Mouse (Mus musculus): ENCODE results near the gene Btg4. TPM values are rescaled to one million over a fixed set of nuclear protein-coding genes. Genes with fewer than 3 reads are reported as not detected.

The Btg4 gene
- polyA plus RNA-seq, 1 experiment from 2014 or later: not detected

DNA sequence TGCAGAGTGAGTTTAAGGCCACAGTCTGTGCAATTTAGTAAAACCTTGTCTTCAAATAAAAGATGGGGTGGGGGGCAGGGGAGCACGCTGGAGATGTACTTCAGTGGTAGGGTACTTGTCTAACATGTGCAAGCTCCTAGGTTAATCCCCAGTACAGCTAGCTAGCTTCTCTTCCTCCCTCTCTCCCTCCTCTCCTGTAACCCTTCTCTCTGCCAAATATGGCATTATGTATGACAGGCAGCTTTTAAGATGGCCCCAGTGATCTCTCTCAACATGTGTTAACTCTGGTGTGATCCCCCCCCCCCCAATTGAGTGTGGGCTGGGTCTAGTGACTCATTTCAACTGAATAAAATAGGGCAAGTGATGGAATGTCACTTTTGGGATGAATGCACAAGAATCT, 82.7 kb downstream of the Btg4 start:
- Histone ChIP-seq H3K27me3 (no peaks in the 10 kb centered on the region), H3K4me1 (0 out of 2 replicates have a peak, but pooled peaks cover 6% of the 10 kb centered on the region), H3K9ac (no peak overlapping the region), H3K36me3 (no peaks in the 10 kb centered on the region), H3K27ac (no peak overlapping the region), H3K4me2 (no peak overlapping the region), H3K4me3 (no peak overlapping the region), H3K9me3 (no peaks in the 10 kb centered on the region)
- no peak for ATAC-seq (ENCODE audit: borderline replicate concordance, extremely low read depth, low FRiP score, low TSS enrichment)
- 80% methylated on average over 1 of the region's 1 CpGs for WGBS

DNA sequence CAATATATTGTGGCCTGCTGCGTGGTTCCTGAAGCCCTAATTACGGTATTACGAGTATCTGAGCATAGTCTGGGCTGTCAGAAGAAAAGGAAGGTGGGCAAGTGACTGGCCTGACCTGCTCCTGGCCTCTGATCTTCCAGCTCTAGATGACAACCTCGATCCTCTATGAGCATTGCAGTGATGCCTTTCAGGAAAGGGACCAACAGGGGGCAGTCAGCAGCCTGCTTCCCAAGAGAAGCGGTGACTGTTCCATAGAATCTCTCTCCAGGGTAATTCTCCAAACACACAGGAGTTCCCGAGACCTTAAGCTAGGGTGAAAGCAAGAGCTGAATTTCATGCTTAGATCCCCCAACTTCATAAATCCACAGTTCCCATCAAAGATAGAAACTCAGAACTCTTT, 83.5 kb downstream of the Btg4 start:
- no peak for ATAC-seq (ENCODE audit: borderline replicate concordance, extremely low read depth, low FRiP score, low TSS enrichment)
- H3K4me3 ChIP-seq: no peak overlapping the region
- 0 out of 2 replicates have a peak, but pooled peaks cover 6% of the 10 kb centered on the region for H3K4me1 ChIP-seq
- WGBS: 62% methylated on average over 6 of the region's 6 CpGs
- no peaks in the 10 kb centered on the region for H3K27me3 ChIP-seq
- H3K36me3 ChIP-seq: no peaks in the 10 kb centered on the region
- H3K27ac ChIP-seq: no peak overlapping the region
- H3K9me3 ChIP-seq: no peaks in the 10 kb centered on the region
- no peak overlapping the region for H3K9ac ChIP-seq
- H3K4me2 ChIP-seq: no peak overlapping the region

DNA sequence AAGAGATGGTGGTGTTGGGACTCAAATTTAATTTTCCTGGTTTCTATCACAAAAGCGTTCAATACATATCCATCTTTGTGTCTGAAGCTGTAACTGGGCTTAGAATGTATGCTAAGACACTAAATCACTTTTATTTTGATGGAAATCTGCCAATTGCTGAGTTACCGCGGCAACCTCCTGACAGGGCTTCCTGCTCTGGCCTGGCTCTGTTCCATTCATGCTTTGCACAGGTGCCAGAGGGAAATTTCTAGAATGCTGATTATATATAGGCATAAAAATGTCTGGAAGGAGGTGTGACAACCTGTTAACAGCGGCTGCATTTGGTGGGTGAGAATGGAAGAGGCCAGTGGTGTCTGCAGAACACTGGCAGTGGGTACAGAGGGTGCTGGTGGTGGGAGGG, 85.8 kb downstream of the Btg4 start:
- no peak for ATAC-seq (ENCODE audit: borderline replicate concordance, extremely low read depth, low FRiP score, low TSS enrichment)
- H3K4me1 ChIP-seq: 0 out of 2 replicates have a peak, but pooled peaks cover 6% of the 10 kb centered on the region
- no peak overlapping the region for H3K9ac ChIP-seq
- H3K27me3 ChIP-seq: no peaks in the 10 kb centered on the region
- H3K4me3 ChIP-seq: no peak overlapping the region
- no peaks in the 10 kb centered on the region for H3K9me3 ChIP-seq
- H3K4me2 ChIP-seq: no peak overlapping the region
- H3K36me3 ChIP-seq: no peaks in the 10 kb centered on the region
- WGBS: 44% methylated on average over 4 of the region's 4 CpGs
- H3K27ac ChIP-seq: no peak overlapping the region

DNA sequence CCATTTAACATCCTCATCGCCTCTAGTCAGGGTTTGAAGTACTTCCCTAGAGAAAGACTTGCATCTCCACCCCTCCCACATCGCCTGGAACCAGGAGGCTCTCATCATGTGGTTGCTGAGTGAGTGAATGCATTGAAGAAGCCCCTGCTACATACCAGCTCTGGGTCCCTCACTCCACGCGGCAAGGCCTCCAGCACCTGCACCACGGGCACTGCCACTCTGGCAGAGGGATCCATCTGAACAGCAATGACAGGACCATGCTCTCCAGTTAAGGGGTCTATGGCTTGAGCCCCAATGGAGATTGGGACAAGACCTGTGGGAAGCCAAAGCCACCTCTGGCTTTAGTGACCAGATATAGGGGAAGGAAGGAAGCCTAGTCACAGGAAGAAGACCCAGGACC, 86.6 kb downstream of the Btg4 start:
- H3K36me3 ChIP-seq: no peaks in the 10 kb centered on the region
- no peaks in the 10 kb centered on the region; the same call in 1 of the 2 replicates for H3K27me3 ChIP-seq
- no peak overlapping the region for H3K9ac ChIP-seq
- H3K4me2 ChIP-seq: no peak overlapping the region
- no peak overlapping the region for H3K4me3 ChIP-seq
- no peak for ATAC-seq (ENCODE audit: borderline replicate concordance, extremely low read depth, low FRiP score, low TSS enrichment)
- H3K27ac ChIP-seq: no peak overlapping the region
- 0 out of 2 replicates have a peak, but pooled peaks cover 10% of the 10 kb centered on the region for H3K4me1 ChIP-seq
- WGBS: 69% methylated on average over 5 of the region's 5 CpGs
- no peaks in the 10 kb centered on the region for H3K9me3 ChIP-seq

DNA sequence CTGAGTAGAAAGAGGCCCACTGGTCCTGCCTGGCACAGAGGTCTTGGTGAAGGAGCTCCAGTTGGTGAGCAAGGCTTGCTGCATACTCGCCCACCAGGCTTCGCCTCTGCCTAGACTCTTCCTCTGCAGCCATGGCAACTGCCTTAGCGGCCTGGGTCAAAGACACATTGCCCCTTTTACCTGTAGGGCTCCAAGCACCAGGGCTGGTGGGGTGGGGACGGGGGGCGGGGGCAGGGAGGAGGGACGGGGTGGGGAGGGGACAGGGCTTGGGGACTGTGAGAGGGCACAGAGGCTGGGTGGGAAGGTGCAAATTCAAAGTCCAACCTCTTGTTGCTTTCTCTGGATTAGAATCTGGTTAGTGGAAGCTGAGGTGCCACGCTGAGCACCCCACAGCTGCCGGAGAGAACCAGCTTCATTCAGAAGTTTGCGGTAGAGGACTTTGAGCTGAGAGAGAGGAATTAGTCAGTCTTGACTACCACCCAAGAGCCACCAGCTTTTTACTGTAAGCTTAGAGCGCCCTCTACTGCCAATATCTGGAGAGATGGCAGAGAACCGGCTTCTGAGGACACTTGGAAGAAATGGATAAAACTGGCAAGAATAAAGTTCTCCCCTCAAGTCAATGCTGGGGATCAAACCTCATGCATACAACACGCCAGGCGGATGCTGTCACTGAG, 91.5 kb downstream of the Btg4 start:
- no peak overlapping the region for H3K9ac ChIP-seq
- peak overlapping the region; percentile 22; the same call in 1 of the 2 replicates for H3K4me2 ChIP-seq
- H3K9me3 ChIP-seq: no peaks in the 10 kb centered on the region
- 0 out of 2 replicates have a peak, but pooled peaks have one; percentile 13 for ATAC-seq (ENCODE audit: borderline replicate concordance, extremely low read depth, low FRiP score, low TSS enrichment)
- no peak overlapping the region for H3K27ac ChIP-seq
- no peaks in the 10 kb centered on the region for H3K36me3 ChIP-seq
- H3K4me3 ChIP-seq: no peak overlapping the region
- WGBS: 18% methylated on average over 13 of the region's 13 CpGs
- H3K27me3 ChIP-seq: no peaks in the 10 kb centered on the region; the same call in 1 of the 2 replicates
- 0 out of 2 replicates have a peak, but pooled peaks cover 5% of the 10 kb centered on the region for H3K4me1 ChIP-seq

DNA sequence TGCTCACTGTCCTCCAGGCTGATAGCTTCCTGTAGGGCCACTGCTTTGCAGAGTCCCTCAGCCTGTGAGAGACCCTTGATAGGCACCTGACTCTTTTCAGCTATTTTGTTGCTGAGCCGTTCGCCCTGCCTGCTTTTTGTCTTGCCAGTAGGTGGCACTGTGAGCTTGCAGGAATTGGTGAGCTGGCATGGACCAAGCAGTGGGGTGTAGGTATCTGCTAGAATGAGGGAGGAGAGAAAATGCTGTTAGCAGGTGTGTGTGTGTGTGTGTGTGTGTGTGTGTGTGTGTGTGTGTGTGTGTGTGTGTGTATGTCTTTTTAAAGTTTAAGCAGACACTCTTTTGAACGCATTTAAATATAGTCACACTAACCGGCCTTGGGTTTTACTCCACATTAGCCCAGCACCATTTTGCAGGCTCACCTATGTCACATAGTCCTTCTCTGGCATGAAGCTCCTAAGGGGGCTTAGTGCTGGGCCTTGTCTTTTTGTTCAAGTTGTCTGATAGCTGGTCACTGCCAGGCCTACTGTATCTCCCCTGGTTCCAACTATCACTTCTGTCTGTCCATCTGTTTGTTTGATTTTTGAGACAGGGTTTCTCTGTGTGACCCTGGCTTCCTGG, 101.2 kb downstream of the Btg4 start:
- Histone ChIP-seq H3K9me3 (no peaks in the 10 kb centered on the region), H3K4me3 (no peak overlapping the region), H3K27me3 (peaks cover 26% of the 10 kb centered on the region), H3K27ac (no peak overlapping the region), H3K4me2 (no peak overlapping the region), H3K4me1 (no peaks in the 10 kb centered on the region), H3K9ac (no peak overlapping the region), H3K36me3 (no peaks in the 10 kb centered on the region)
- WGBS: 20% methylated on average over 4 of the region's 4 CpGs
- ATAC-seq (ENCODE audit: borderline replicate concordance, extremely low read depth, low FRiP score, low TSS enrichment): 0 out of 2 replicates have a peak, but pooled peaks have one; percentile 55

DNA sequence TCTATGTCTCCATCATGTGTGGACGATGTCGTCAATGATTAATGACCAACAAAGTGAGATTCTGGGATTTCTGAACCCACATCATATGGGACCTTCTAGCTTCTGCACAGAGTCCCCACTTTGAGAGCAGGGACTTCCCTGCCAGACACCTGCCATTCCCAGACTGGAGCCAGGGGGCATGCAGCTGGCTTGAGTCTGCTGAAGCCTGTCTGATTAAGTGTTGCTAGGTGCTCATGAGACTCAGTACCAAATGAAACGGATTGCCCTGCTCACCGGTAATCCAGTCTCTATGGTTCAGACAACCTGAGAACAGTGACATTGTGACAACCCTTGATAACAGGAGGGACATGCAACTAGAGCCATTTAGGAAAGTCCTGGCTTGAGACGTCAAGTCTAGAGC, 103.3 kb downstream of the Btg4 start:
- 82% methylated on average over 5 of the region's 5 CpGs for WGBS
- H3K27ac ChIP-seq: no peak overlapping the region
- H3K36me3 ChIP-seq: no peaks in the 10 kb centered on the region
- H3K9ac ChIP-seq: no peak overlapping the region
- ATAC-seq (ENCODE audit: borderline replicate concordance, extremely low read depth, low FRiP score, low TSS enrichment): no peak
- H3K27me3 ChIP-seq: peaks cover 25% of the 10 kb centered on the region
- peaks cover 8% of the 10 kb centered on the region for H3K4me1 ChIP-seq
- H3K4me2 ChIP-seq: no peak overlapping the region
- H3K9me3 ChIP-seq: no peaks in the 10 kb centered on the region
- no peak overlapping the region for H3K4me3 ChIP-seq

DNA sequence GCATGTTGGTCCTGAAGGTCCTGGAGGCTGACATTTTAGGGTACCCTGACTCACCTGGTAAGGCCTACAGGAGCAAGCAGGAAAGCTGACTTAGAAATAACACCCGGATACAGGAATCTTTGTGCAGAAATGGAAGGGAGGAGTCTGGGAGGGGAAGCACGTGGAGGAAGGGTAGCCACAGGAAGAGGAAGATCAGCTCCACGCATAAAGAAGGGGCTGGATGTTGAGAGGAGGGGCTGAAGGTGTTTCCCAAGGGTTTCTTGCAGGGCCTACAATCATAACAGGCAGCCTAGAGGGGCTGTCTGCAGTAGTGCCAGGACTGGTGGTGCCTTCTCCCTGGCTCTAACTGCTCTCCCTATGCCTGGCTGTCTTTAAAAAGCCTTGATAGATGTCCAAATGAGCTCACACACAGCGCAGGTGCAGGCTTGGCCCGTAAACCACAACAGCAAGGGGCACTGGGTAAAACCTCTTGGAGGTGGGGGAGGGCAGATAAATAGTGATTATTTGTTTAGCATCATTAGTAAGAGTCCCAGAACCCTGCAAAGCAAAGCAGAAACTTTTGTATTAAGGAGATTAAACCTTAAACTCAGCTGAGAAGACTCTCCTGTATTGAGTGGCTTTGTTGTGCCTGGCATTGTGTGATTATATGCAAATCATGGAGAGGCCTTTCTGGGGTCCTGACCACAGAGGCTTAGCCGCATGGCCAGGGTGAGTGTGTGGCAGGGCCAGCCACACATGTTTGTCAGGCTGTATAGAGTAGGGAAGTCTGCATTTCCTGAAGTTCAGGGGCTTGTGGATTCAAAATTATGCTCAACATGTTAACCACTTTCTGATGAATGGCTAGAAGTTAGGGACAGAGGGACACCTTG, 104.8 kb downstream of the Btg4 start, which contains the start of gene Gm32742:
Gene Gm32742, minus strand, starts transcription at position 206 of the 869 bp plus-strand sequence.
- ATAC-seq (ENCODE audit: borderline replicate concordance, extremely low read depth, low FRiP score, low TSS enrichment): no peak
- Histone ChIP-seq H3K4me2 (no peak within 1 kb of the TSS), H3K36me3 (no peaks in the 10 kb centered on the region)

DNA sequence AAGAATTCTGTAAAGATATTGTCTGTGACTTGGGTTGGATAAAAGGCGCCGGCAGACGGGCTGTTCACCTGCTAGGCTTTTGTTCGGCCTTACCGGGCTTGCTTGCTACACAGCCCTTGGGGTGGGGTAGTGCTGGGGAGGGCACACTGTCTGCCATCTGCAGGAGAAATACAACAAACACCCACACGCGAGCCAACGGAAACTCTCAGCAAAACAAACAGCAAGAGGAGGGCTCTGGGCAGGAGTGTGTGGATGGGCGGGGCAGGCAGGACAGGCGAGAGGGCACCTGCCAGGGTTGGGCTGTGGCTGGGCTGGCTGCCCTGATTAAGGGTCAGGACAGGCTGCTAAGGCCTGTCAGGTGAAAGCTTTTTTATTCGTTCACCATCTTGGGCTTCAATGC, 107.3 kb downstream of the Btg4 start:
- Histone ChIP-seq H3K4me1 (peaks cover 11% of the 10 kb centered on the region), H3K9me3 (no peaks in the 10 kb centered on the region), H3K36me3 (no peaks in the 10 kb centered on the region), H3K27ac (peak overlapping the region; percentile 74), H3K9ac (no peak overlapping the region), H3K4me2 (peak overlapping the region; percentile 6; the same call in 1 of the 2 replicates), H3K4me3 (no peak overlapping the region), H3K27me3 (no peaks in the 10 kb centered on the region)
- 47% methylated on average over 11 of the region's 11 CpGs for WGBS
- peak; percentile 80 for ATAC-seq (ENCODE audit: borderline replicate concordance, extremely low read depth, low FRiP score, low TSS enrichment)

More for the DNA sequence above, 104.8 kb downstream of the Btg4 start, which contains the start of gene Gm32742:
- Histone ChIP-seq H3K4me1 (peaks cover 11% of the 10 kb centered on the region), H3K27ac (no peak within 1 kb of the TSS), H3K9ac (no peak within 1 kb of the TSS), H3K27me3 (peaks cover 11% of the 10 kb centered on the region), H3K9me3 (no peaks in the 10 kb centered on the region), H3K4me3 (no peak within 1 kb of the TSS)
- 34% methylated on average over 6 of the region's 6 CpGs for WGBS

DNA sequence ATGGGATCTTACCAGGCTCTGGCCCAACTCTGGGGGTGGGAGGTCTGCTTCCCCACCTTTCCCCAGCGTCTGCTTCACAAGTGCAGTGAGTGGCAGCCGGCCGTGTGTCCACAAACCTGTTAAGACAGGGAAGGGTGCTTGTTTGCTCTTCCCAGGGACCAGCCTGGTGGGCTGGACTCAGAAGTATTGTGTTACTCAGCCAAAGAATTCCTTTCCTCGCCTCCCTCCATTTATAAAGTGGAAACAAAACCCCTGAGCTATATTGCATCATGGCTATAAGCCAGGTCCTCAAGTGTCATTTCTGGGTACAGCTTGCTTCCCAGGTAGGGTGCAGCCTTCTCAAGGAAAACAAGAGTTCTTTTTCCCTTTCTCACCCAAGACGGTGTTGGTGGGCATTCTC, 108.0 kb downstream of the Btg4 start:
- Histone ChIP-seq H3K4me1 (peaks cover 11% of the 10 kb centered on the region), H3K9ac (no peak overlapping the region), H3K9me3 (no peaks in the 10 kb centered on the region), H3K4me3 (no peak overlapping the region), H3K4me2 (0 out of 2 replicates have a peak overlapping the region, but pooled peaks have one; percentile 6), H3K27ac (peak overlapping the region; percentile 74), H3K36me3 (no peaks in the 10 kb centered on the region), H3K27me3 (no peaks in the 10 kb centered on the region)
- peak; percentile 66 for ATAC-seq (ENCODE audit: borderline replicate concordance, extremely low read depth, low FRiP score, low TSS enrichment)
- WGBS: 42% methylated on average over 5 of the region's 5 CpGs

DNA sequence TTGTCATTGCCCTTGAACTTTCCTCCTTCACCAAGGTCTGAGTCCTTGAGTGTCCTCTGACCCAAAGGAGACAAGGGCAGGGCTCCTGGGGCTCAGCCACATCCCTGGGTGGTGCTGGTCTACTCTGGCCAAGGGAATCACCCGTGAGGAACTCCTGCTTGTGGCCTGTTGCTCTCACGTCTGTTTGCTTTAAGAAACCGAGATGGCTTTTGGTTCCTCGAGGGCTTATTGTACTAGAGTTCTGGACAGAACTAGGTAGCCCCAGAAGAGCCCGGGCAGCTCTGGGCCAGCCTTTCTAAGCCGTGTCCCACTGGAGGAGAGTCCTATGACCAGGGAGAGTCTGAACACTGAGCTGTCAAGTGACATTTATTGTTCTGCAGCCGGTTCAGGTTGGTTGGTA, 108.4 kb downstream of the Btg4 start:
- H3K4me2 ChIP-seq: no peak overlapping the region
- H3K36me3 ChIP-seq: no peaks in the 10 kb centered on the region
- H3K9ac ChIP-seq: no peak overlapping the region
- H3K4me3 ChIP-seq: no peak overlapping the region
- no peak for ATAC-seq (ENCODE audit: borderline replicate concordance, extremely low read depth, low FRiP score, low TSS enrichment)
- peak overlapping the region; percentile 74 for H3K27ac ChIP-seq
- H3K9me3 ChIP-seq: no peaks in the 10 kb centered on the region
- peaks cover 11% of the 10 kb centered on the region for H3K4me1 ChIP-seq
- 55% methylated on average over 7 of the region's 7 CpGs for WGBS
- no peaks in the 10 kb centered on the region for H3K27me3 ChIP-seq
